Mouse (Mus musculus) left cerebral cortex, postnatal 25 days (tissue): ENCODE measurements around the gene Srl. TPM values are rescaled to one million over a fixed set of nuclear protein-coding genes. Genes with fewer than 3 reads are reported as not detected.
"Not testable (repeated sequence)": the region's sequence is repeated elsewhere in the genome, so short reads cannot be mapped to it uniquely, and the experiment has no call there.

Experiments used
- DNase-seq, 2 experiments: peaks; one replicate each; pipeline ENCODE4 v3.0.0; 2022; ENCODE audit warnings: low spot score in 2 of 2, mixed read lengths in 1 of 2
- intact Hi-C: fragments of 180-260 bp; cut with DNase I; formaldehyde crosslinking; loops from one replicate; pipeline ENCODE4 v1.15.1; 2025
- total RNA-seq, 2 experiments: library from RNA; stranded (reverse); gene quantifications; 2 replicates each; pipeline ENCODE4 v1.2.3; 2021

Gene Srl
- total RNA-seq, 2 experiments from 2014 or later, result 9.1 to 9.5 TPM

- intact Hi-C loops, result loop anchor here (1.0 to 2.0 kb wide), 2 partner anchors 52 to 118 kb away; partner anchors contain the start of gene Srl
- peak; percentile 86 to 94 for DNase-seq
Observed at GRCm38 (mm10) chr16:4489114-4489624, 52.4 kb downstream of the Srl start.

GRCm38 (mm10) chr16:4480616-4481265 lies 60.9 kb downstream of the Srl start:
- intact Hi-C loops, result no loop called here
- DNase-seq, result peak in 1 of 2 experiments; percentile 69

GRCm38 (mm10) chr16:4477591-4478215 lies 63.9 kb downstream of the Srl start:
- intact Hi-C loops, result no loop called here
- no peak for DNase-seq

GRCm38 (mm10) chr16:4474882-4475803 lies 66.5 kb downstream of the Srl start:
- DNase-seq, result peak; percentile 97
- intact Hi-C loops, result loop anchor here (2.0 kb wide), 2 partner anchors 54 to 158 kb away; partner anchors contain the start of gene Adcy9

- not testable (repeated sequence) for DNase-seq
- intact Hi-C loops, result loop anchor here (2.0 kb wide), 2 partner anchors 53 to 157 kb away; partner anchors contain the start of gene Adcy9
Observed at GRCm38 (mm10) chr16:4474040-4474881, 67.4 kb downstream of the Srl start.

- intact Hi-C loops, result loop anchor here (2.0 kb wide), 1 partner anchor 24 kb away; no protein-coding TSS in a partner anchor
- DNase-seq, result no peak
Observed at GRCm38 (mm10) chr16:4473231-4473630, 68.4 kb downstream of the Srl start.

GRCm38 (mm10) chr16:4472687-4473086 lies 68.9 kb downstream of the Srl start:
- intact Hi-C loops, result loop anchor here (1.0 to 2.0 kb wide), 2 partner anchors 16 to 24 kb away; no protein-coding TSS in a partner anchor
- peak; percentile 78 to 96 for DNase-seq

- intact Hi-C loops, result no loop called here
Observed at GRCm38 (mm10) chr16:4469599-4470352, 71.8 kb downstream of the Srl start.

GRCm38 (mm10) chr16:4464529-4465089 lies 77.0 kb downstream of the Srl start:
- intact Hi-C loops, result no loop called here
- no peak for DNase-seq

More at GRCm38 (mm10) chr16:4469599-4470352, 71.8 kb downstream of the Srl start:
- DNase-seq, result peak in 1 of 2 experiments; percentile 78

GRCm38 (mm10) chr16:4457927-4458326 lies 83.7 kb downstream of the Srl start:
- no peak for DNase-seq
- intact Hi-C loops, result loop anchor here (2.0 kb wide), 2 partner anchors 27 to 39 kb away; no protein-coding TSS in a partner anchor

- DNase-seq, result peak; percentile 77 to 92
- intact Hi-C loops, result loop anchor here (1.0 to 2.0 kb wide), 3 partner anchors 16 to 38 kb away; no protein-coding TSS in a partner anchor
Observed at GRCm38 (mm10) chr16:4456391-4456790, 85.2 kb downstream of the Srl start.

GRCm38 (mm10) chr16:4455693-4456092 lies 85.9 kb downstream of the Srl start:
- intact Hi-C loops, result loop anchor here (1.0 to 2.0 kb wide), 3 partner anchors 17 to 37 kb away; no protein-coding TSS in a partner anchor
- DNase-seq, result no peak

GRCm38 (mm10) chr16:4454563-4454962 lies 87.1 kb downstream of the Srl start:
- peak; percentile 39 to 86 for DNase-seq
- intact Hi-C loops, result no loop called here

GRCm38 (mm10) chr16:4449418-4449817 lies 92.2 kb downstream of the Srl start:
- intact Hi-C loops, result loop anchor here (2.0 kb wide), 2 partner anchors 19 to 23 kb away; no protein-coding TSS in a partner anchor
- no peak for DNase-seq

- peak in 1 of 2 experiments; percentile 94 for DNase-seq
- intact Hi-C loops, result loop anchor here (2.0 kb wide), 2 partner anchors 17 to 25 kb away; no protein-coding TSS in a partner anchor
Observed at GRCm38 (mm10) chr16:4448235-4448634, 93.4 kb downstream of the Srl start.

GRCm38 (mm10) chr16:4446395-4446794 lies 95.2 kb downstream of the Srl start:
- no peak for DNase-seq
- intact Hi-C loops, result no loop called here

- intact Hi-C loops, result no loop called here
- DNase-seq, result no peak
Observed at GRCm38 (mm10) chr16:4444378-4444777, 97.2 kb downstream of the Srl start.
